Mouse (Mus musculus) thymus, adult 2 months (tissue): ENCODE data around the gene H2bfm.
"Not testable (repeated sequence)": the region's sequence is repeated elsewhere in the genome, so short reads cannot be mapped to it uniquely, and the experiment has no call there.

ENCODE experiments used
- CTCF ChIP-seq: fragments of 200-500 bp; IDR thresholded peaks from 2 replicates; pipeline ENCODE4 v1.5.1; 2012; ENCODE audit warnings: mild to moderate bottlenecking, control low read depth, low read length, moderate library complexity, borderline replicate concordance; ENCODE audit not compliant: control insufficient read depth, poor library complexity, insufficient read depth; ENCODE audit errors: extremely low read depth
- POLR2A ChIP-seq: fragments of 200-500 bp; IDR thresholded peaks from 2 replicates; pipeline ENCODE4 v1.6.1; 2012; ENCODE audit warnings: mild to moderate bottlenecking, low read length, control low read depth, moderate library complexity; ENCODE audit not compliant: control insufficient read depth, poor library complexity, insufficient read depth; ENCODE audit errors: extremely low read depth

- not testable (repeated sequence) for TF ChIP-seq POLR2A, CTCF
Measured at GRCm38 (mm10) chrX:136958300-136958699, 31.2 kb downstream of the H2bfm start.
